Mouse (Mus musculus): ENCODE data around the gene Tmtc1. TPM values are rescaled to one million over a fixed set of nuclear protein-coding genes. Genes with fewer than 3 reads are reported as not detected.

Tmtc1 gene
- total and polyA plus RNA-seq, 2 experiments from 2014 or later, result 2.0 to 29.4 TPM

DNA sequence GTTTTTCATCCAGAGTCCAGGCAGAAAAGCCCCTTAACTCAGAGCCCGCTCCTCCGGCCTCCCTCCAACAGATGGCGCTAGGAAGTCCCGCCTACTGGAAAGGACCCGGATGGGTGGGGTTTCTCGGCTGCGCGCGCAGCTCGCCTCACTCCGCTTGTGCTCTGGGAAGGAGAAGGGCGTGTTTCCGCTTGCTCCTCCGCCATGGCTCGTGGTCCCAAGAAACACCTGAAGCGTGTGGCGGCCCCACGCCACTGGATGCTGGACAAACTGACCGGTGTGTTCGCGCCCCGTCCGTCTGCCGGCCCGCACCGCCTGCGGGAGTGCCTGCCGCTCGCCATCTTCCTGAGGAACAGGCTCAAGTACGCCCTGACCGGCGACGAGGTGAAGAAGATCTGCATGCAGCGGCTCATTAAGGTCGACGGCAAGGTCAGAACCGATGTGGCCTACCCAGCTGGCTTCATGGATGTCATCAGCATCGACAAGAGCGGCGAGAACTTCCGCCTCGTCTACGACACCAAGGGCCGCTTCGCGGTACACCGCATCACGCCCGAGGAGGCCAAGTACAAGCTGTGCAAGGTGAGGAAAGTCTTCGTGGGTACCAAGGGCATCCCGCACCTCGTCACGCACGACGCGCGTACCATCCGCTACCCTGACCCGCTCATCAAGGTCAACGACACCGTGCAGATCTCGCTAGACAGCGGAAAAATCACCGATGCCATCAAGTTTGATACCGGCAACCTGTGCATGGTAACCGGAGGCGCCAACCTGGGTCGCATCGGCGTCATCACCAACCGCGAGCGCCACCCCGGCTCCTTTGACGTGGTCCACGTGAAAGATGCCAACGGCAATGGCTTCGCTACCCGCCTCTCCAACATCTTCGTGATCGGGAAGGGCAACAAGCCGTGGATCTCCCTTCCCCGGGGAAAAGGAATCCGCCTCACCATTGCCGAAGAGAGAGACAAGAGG is 89.4 kb downstream of the Tmtc1 start:
- ATAC-seq (ENCODE audit: low FRiP score), result peak; percentile 89
- Histone ChIP-seq H3K9ac (replicated peaks; ENCODE audit: low read length, poor library complexity, severe bottlenecking) (peak overlapping the region; percentile 52), H3K36me3 (ENCODE audit: insufficient read depth, low read length) (0 out of 2 replicates have a peak, but pooled peaks cover 3% of the 10 kb centered on the region), H3K9me3 (ENCODE audit: low read length) (no peaks in the 10 kb centered on the region), H3K4me1 (ENCODE audit: insufficient read depth, low read length) (no peaks in the 10 kb centered on the region), H3K27ac (ENCODE audit: low read depth, low read length) (no peak overlapping the region; the same call in 1 of the 2 replicates), H3K4me2 (ENCODE audit: low read depth, low read length, poor library complexity, severe bottlenecking) (peak overlapping the region; percentile 43), H3K4me3 (ENCODE audit: low read depth, low read length) (peak overlapping the region; percentile 40), H3K27me3 (ENCODE audit: insufficient read depth, low read length) (no peaks in the 10 kb centered on the region)
- 36% methylated on average over 85 of the region's 85 CpGs for WGBS
- TF ChIP-seq CTCF (IDR thresholded peaks at IDR 0.05), result peak; percentile 78
- DNase-seq (ENCODE audit: low spot score), result peak; percentile 83

DNA sequence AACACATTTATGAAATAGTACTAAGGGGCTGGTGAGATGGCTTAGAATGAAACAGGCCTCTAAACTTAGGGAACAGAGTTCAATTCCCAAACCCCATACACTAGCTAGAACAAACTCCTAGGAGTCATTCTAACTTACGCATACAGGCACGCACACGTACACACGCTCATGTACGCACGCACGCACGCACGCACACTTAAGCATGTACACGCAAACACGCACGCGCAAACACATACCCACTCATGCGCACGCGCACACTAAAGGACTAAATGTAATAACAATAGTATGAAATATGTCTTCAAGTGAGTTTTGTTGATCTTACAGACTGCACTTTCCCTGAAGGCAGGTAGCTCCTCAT is 90.1 kb downstream of the Tmtc1 start:
- DNase-seq (ENCODE audit: low spot score) (no peak), ATAC-seq (ENCODE audit: low FRiP score) (no peak)
- no peak overlapping the region for H3K27ac ChIP-seq (ENCODE audit: low read depth, low read length)
- H3K36me3 ChIP-seq (ENCODE audit: insufficient read depth, low read length), result 0 out of 2 replicates have a peak, but pooled peaks cover 3% of the 10 kb centered on the region
- H3K4me2 ChIP-seq (ENCODE audit: low read depth, low read length, poor library complexity, severe bottlenecking), result peak overlapping the region; percentile 43; the same call in 1 of the 2 replicates
- 81% methylated on average over 16 of the region's 16 CpGs for WGBS
- no peak for TF ChIP-seq CTCF (IDR thresholded peaks at IDR 0.05)
- H3K4me3 ChIP-seq (ENCODE audit: low read depth, low read length), result peak overlapping the region; percentile 40
- H3K9ac ChIP-seq (replicated peaks; ENCODE audit: low read length, poor library complexity, severe bottlenecking), result no peak overlapping the region
- no peaks in the 10 kb centered on the region for H3K27me3 ChIP-seq (ENCODE audit: insufficient read depth, low read length)
- no peaks in the 10 kb centered on the region for H3K9me3 ChIP-seq (ENCODE audit: low read length)
- H3K4me1 ChIP-seq (ENCODE audit: insufficient read depth, low read length), result no peaks in the 10 kb centered on the region

DNA sequence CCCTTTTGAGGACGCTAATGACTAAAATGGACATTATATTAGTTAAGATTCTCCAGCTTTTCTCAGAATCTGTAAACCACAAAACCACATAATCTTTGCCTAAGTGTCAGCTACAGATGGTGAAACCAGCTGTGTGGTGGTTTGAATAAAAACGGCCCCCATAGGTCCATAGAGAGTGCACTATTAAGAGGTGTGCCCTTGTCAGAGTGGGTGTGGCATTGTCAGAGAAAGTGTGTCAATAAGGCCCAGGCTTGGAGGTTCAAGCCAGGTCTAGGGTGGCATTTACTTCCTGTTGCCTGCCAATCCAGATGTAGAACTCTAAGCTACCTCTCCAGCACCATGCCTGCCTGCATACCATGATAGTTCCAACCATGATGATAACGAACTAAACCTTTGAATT is 99.2 kb downstream of the Tmtc1 start:
- H3K36me3 ChIP-seq (ENCODE audit: insufficient read depth, low read length), result no peaks in the 10 kb centered on the region
- H3K27me3 ChIP-seq (ENCODE audit: insufficient read depth, low read length), result no peaks in the 10 kb centered on the region
- no peak overlapping the region for H3K27ac ChIP-seq (ENCODE audit: low read depth, low read length)
- no peaks in the 10 kb centered on the region for H3K9me3 ChIP-seq (ENCODE audit: low read length)
- WGBS, result 90% methylated on average over 3 of the region's 3 CpGs
- TF ChIP-seq CTCF (IDR thresholded peaks at IDR 0.05), result no peak
- H3K4me3 ChIP-seq (ENCODE audit: low read depth, low read length), result no peak overlapping the region
- ATAC-seq (ENCODE audit: low FRiP score), result no peak
- DNase-seq (ENCODE audit: low spot score), result no peak
- no peak overlapping the region for H3K9ac ChIP-seq (replicated peaks; ENCODE audit: low read length, poor library complexity, severe bottlenecking)
- no peak overlapping the region for H3K4me2 ChIP-seq (ENCODE audit: low read depth, low read length, poor library complexity, severe bottlenecking)
- no peaks in the 10 kb centered on the region for H3K4me1 ChIP-seq (ENCODE audit: insufficient read depth, low read length)

GRCm38 (mm10) chr6:148342191-148342590 is 102.0 kb downstream of the Tmtc1 start:
- H3K4me2 ChIP-seq (ENCODE audit: low read depth, low read length, poor library complexity, severe bottlenecking), result no peak overlapping the region
- H3K36me3 ChIP-seq (ENCODE audit: insufficient read depth, low read length), result no peaks in the 10 kb centered on the region
- 91% methylated on average over 2 of the region's 2 CpGs for WGBS
- H3K4me1 ChIP-seq (ENCODE audit: insufficient read depth, low read length), result no peaks in the 10 kb centered on the region
- H3K4me3 ChIP-seq (ENCODE audit: low read depth, low read length), result no peak overlapping the region
- H3K9ac ChIP-seq (replicated peaks; ENCODE audit: low read length, poor library complexity, severe bottlenecking), result no peak overlapping the region
- H3K9me3 ChIP-seq (ENCODE audit: low read length), result no peaks in the 10 kb centered on the region
- no peak for TF ChIP-seq CTCF (IDR thresholded peaks at IDR 0.05)
- no peak overlapping the region for H3K27ac ChIP-seq (ENCODE audit: low read depth, low read length)
- no peak for ATAC-seq (ENCODE audit: low FRiP score)
- no peak for DNase-seq (ENCODE audit: low spot score)
- no peaks in the 10 kb centered on the region for H3K27me3 ChIP-seq (ENCODE audit: insufficient read depth, low read length)

DNA sequence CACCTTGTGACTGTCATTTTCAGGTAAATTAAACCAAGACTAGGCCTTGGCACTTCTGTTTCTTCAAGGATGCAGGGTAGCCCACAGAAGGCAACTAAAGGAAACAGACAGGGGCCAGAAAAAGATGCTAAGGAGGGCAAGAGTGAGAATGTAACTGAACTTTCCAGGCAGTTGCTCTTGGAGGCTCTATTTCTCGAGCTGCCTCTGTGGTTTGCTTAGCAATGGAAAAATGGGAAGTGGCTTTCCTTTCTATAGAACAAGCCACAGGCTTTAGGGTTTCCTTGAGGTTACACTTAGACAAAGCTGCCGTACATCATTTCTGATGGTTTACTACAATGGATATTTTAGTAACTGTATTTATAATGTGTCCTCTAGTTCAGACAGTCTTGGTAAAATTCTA is 102.4 kb downstream of the Tmtc1 start:
- ATAC-seq (ENCODE audit: low FRiP score), result no peak
- no peak for DNase-seq (ENCODE audit: low spot score)
- Histone ChIP-seq H3K9ac (replicated peaks; ENCODE audit: low read length, poor library complexity, severe bottlenecking) (no peak overlapping the region), H3K9me3 (ENCODE audit: low read length) (no peaks in the 10 kb centered on the region), H3K27ac (ENCODE audit: low read depth, low read length) (no peak overlapping the region), H3K4me3 (ENCODE audit: low read depth, low read length) (no peak overlapping the region), H3K27me3 (ENCODE audit: insufficient read depth, low read length) (no peaks in the 10 kb centered on the region), H3K4me2 (ENCODE audit: low read depth, low read length, poor library complexity, severe bottlenecking) (no peak overlapping the region), H3K4me1 (ENCODE audit: insufficient read depth, low read length) (no peaks in the 10 kb centered on the region), H3K36me3 (ENCODE audit: insufficient read depth, low read length) (no peaks in the 10 kb centered on the region)
- WGBS, result 90% methylated on average over 2 of the region's 2 CpGs
- TF ChIP-seq CTCF (IDR thresholded peaks at IDR 0.05), result no peak

- H3K9me3 ChIP-seq (ENCODE audit: low read length), result no peaks in the 10 kb centered on the region
- DNase-seq (ENCODE audit: low spot score) (no peak), ATAC-seq (ENCODE audit: low FRiP score) (no peak)
- H3K4me2 ChIP-seq (ENCODE audit: low read depth, low read length, poor library complexity, severe bottlenecking), result no peak overlapping the region
- 19% methylated on average over 3 of the region's 3 CpGs for WGBS
- H3K4me1 ChIP-seq (ENCODE audit: insufficient read depth, low read length), result no peaks in the 10 kb centered on the region
- no peaks in the 10 kb centered on the region for H3K27me3 ChIP-seq (ENCODE audit: insufficient read depth, low read length)
- H3K4me3 ChIP-seq (ENCODE audit: low read depth, low read length), result no peak overlapping the region
- H3K27ac ChIP-seq (ENCODE audit: low read depth, low read length), result no peak overlapping the region
- H3K9ac ChIP-seq (replicated peaks; ENCODE audit: low read length, poor library complexity, severe bottlenecking), result no peak overlapping the region
- H3K36me3 ChIP-seq (ENCODE audit: insufficient read depth, low read length), result no peaks in the 10 kb centered on the region
- no peak for TF ChIP-seq CTCF (IDR thresholded peaks at IDR 0.05)
Measured at GRCm38 (mm10) chr6:148338326-148338957, 105.7 kb downstream of the Tmtc1 start.

Measured in midbrain, postnatal 0 days (tissue).